Mouse (Mus musculus): ENCODE results near the gene Rack1. TPM values are rescaled to one million over a fixed set of nuclear protein-coding genes. Genes with fewer than 3 reads are reported as not detected.

The Rack1 gene
- polyA plus RNA-seq, 1 experiment from 2014 or later, result 646 TPM

- WGBS, result 1% methylated on average over 30 of the region's 30 CpGs
- Histone ChIP-seq H3K4me1 (replicated peaks) (peaks cover 13% of the 10 kb centered on the region; the same call in 1 of the 2 replicates), H3K27ac (peak overlapping the region; percentile 41; the same call in 1 of the 2 replicates), H3K36me3 (no peaks in the 10 kb centered on the region), H3K27me3 (peaks cover 17% of the 10 kb centered on the region), H3K4me3 (replicated peaks) (peak overlapping the region; percentile 54), H3K9me3 (no peaks in the 10 kb centered on the region), H3K9ac (replicated peaks) (peak overlapping the region; percentile 52; the same call in 1 of the 2 replicates), H3K4me2 (peak overlapping the region; percentile 62)
- peak; percentile 72 for ATAC-seq (ENCODE audit: insufficient number of reproducible peaks, insufficient read depth, low FRiP score, low TSS enrichment, low read depth)
Observed at GRCm38 (mm10) chr11:48833731-48834639, 33.9 kb downstream of the Rack1 start.

- H3K27me3 ChIP-seq, result peaks cover 26% of the 10 kb centered on the region
Observed at GRCm38 (mm10) chr11:48835923-48836322, 35.8 kb downstream of the Rack1 start.

GRCm38 (mm10) chr11:48836990-48837309 lies 36.8 kb downstream of the Rack1 start:
- Histone ChIP-seq H3K4me1 (replicated peaks) (peaks cover 13% of the 10 kb centered on the region; the same call in 1 of the 2 replicates), H3K4me2 (peak overlapping the region; percentile 86), H3K9me3 (no peaks in the 10 kb centered on the region), H3K36me3 (no peaks in the 10 kb centered on the region), H3K9ac (replicated peaks) (peak overlapping the region; percentile 77), H3K27me3 (peaks cover 26% of the 10 kb centered on the region), H3K4me3 (replicated peaks) (peak overlapping the region; percentile 92), H3K27ac (no peak overlapping the region)
- ATAC-seq (ENCODE audit: insufficient number of reproducible peaks, insufficient read depth, low FRiP score, low TSS enrichment, low read depth), result no peak
- WGBS, result 4% methylated on average over 11 of the region's 11 CpGs

More at GRCm38 (mm10) chr11:48835923-48836322, 35.8 kb downstream of the Rack1 start:
- H3K9me3 ChIP-seq, result no peaks in the 10 kb centered on the region
- H3K4me2 ChIP-seq, result no peak overlapping the region
- WGBS, result 75% methylated on average over 6 of the region's 6 CpGs
- ATAC-seq (ENCODE audit: insufficient number of reproducible peaks, insufficient read depth, low FRiP score, low TSS enrichment, low read depth), result no peak
- H3K9ac ChIP-seq (replicated peaks), result no peak overlapping the region
- peaks cover 13% of the 10 kb centered on the region; the same call in 1 of the 2 replicates for H3K4me1 ChIP-seq (replicated peaks)
- H3K36me3 ChIP-seq, result no peaks in the 10 kb centered on the region
- no peak overlapping the region for H3K27ac ChIP-seq
- H3K4me3 ChIP-seq (replicated peaks), result no peak overlapping the region

GRCm38 (mm10) chr11:48837310-48838180 lies 37.4 kb downstream of the Rack1 start:
- 0 out of 2 replicates have a peak overlapping the region, but pooled peaks have one; percentile 5 for H3K27ac ChIP-seq

GRCm38 (mm10) chr11:48838181-48838797 lies 38.2 kb downstream of the Rack1 start:
- Histone ChIP-seq H3K9me3 (no peaks in the 10 kb centered on the region), H3K4me2 (peak overlapping the region; percentile 86), H3K27me3 (peaks cover 26% of the 10 kb centered on the region), H3K4me3 (replicated peaks) (peak overlapping the region; percentile 92), H3K4me1 (replicated peaks) (peaks cover 13% of the 10 kb centered on the region; the same call in 1 of the 2 replicates), H3K27ac (no peak overlapping the region), H3K9ac (replicated peaks) (peak overlapping the region; percentile 77), H3K36me3 (no peaks in the 10 kb centered on the region)
- ATAC-seq (ENCODE audit: insufficient number of reproducible peaks, insufficient read depth, low FRiP score, low TSS enrichment, low read depth), result no peak
- 3% methylated on average over 16 of the region's 16 CpGs for WGBS

More at GRCm38 (mm10) chr11:48837310-48838180, 37.4 kb downstream of the Rack1 start:
- peak overlapping the region; percentile 86 for H3K4me2 ChIP-seq
- peak overlapping the region; percentile 77 for H3K9ac ChIP-seq (replicated peaks)
- under 1% methylated on average over 77 of the region's 77 CpGs for WGBS
- H3K4me3 ChIP-seq (replicated peaks), result peak overlapping the region; percentile 92
- H3K27me3 ChIP-seq, result peaks cover 26% of the 10 kb centered on the region
- no peaks in the 10 kb centered on the region for H3K9me3 ChIP-seq
- peaks cover 13% of the 10 kb centered on the region; the same call in 1 of the 2 replicates for H3K4me1 ChIP-seq (replicated peaks)
- ATAC-seq (ENCODE audit: insufficient number of reproducible peaks, insufficient read depth, low FRiP score, low TSS enrichment, low read depth), result peak; percentile 10; the same call in 1 of the 2 replicates
- H3K36me3 ChIP-seq, result no peaks in the 10 kb centered on the region

GRCm38 (mm10) chr11:48838879-48839680 lies 38.9 kb downstream of the Rack1 start:
- ATAC-seq (ENCODE audit: insufficient number of reproducible peaks, insufficient read depth, low FRiP score, low TSS enrichment, low read depth), result no peak
- no peak overlapping the region for H3K9ac ChIP-seq (replicated peaks)
- H3K4me1 ChIP-seq (replicated peaks), result peaks cover 13% of the 10 kb centered on the region; the same call in 1 of the 2 replicates
- H3K4me2 ChIP-seq, result peak overlapping the region; percentile 86
- H3K36me3 ChIP-seq, result no peaks in the 10 kb centered on the region
- no peaks in the 10 kb centered on the region for H3K9me3 ChIP-seq
- no peak overlapping the region for H3K27ac ChIP-seq
- peak overlapping the region; percentile 92 for H3K4me3 ChIP-seq (replicated peaks)
- WGBS, result 70% methylated on average over 10 of the region's 10 CpGs
- peaks cover 26% of the 10 kb centered on the region for H3K27me3 ChIP-seq

- Histone ChIP-seq H3K27ac (no peak overlapping the region), H3K9me3 (no peaks in the 10 kb centered on the region), H3K4me2 (no peak overlapping the region), H3K36me3 (no peaks in the 10 kb centered on the region), H3K4me1 (replicated peaks) (peaks cover 13% of the 10 kb centered on the region; the same call in 1 of the 2 replicates), H3K4me3 (replicated peaks) (no peak overlapping the region), H3K27me3 (peaks cover 28% of the 10 kb centered on the region), H3K9ac (replicated peaks) (no peak overlapping the region)
- no peak for ATAC-seq (ENCODE audit: insufficient number of reproducible peaks, insufficient read depth, low FRiP score, low TSS enrichment, low read depth)
Observed at GRCm38 (mm10) chr11:48840805-48841204, 40.7 kb downstream of the Rack1 start.

GRCm38 (mm10) chr11:48841213-48841612 lies 41.1 kb downstream of the Rack1 start:
- H3K36me3 ChIP-seq, result no peaks in the 10 kb centered on the region
- WGBS, result 86% methylated on average over 5 of the region's 5 CpGs
- H3K9ac ChIP-seq (replicated peaks), result no peak overlapping the region
- H3K27me3 ChIP-seq, result peaks cover 28% of the 10 kb centered on the region
- H3K4me2 ChIP-seq, result no peak overlapping the region
- H3K4me1 ChIP-seq (replicated peaks), result peaks cover 13% of the 10 kb centered on the region; the same call in 1 of the 2 replicates
- H3K9me3 ChIP-seq, result no peaks in the 10 kb centered on the region
- ATAC-seq (ENCODE audit: insufficient number of reproducible peaks, insufficient read depth, low FRiP score, low TSS enrichment, low read depth), result no peak
- H3K27ac ChIP-seq, result no peak overlapping the region
- H3K4me3 ChIP-seq (replicated peaks), result no peak overlapping the region

- H3K27ac ChIP-seq, result no peak overlapping the region
- peaks cover 17% of the 10 kb centered on the region for H3K27me3 ChIP-seq
- 83% methylated on average over 4 of the region's 4 CpGs for WGBS
- H3K9ac ChIP-seq (replicated peaks), result no peak overlapping the region
- ATAC-seq (ENCODE audit: insufficient number of reproducible peaks, insufficient read depth, low FRiP score, low TSS enrichment, low read depth), result no peak
- H3K36me3 ChIP-seq, result no peaks in the 10 kb centered on the region
- H3K4me3 ChIP-seq (replicated peaks), result no peak overlapping the region
- H3K9me3 ChIP-seq, result no peaks in the 10 kb centered on the region
- peaks cover 8% of the 10 kb centered on the region; the same call in 1 of the 2 replicates for H3K4me1 ChIP-seq (replicated peaks)
- no peak overlapping the region for H3K4me2 ChIP-seq
Observed at GRCm38 (mm10) chr11:48842378-48842792, 42.3 kb downstream of the Rack1 start.

GRCm38 (mm10) chr11:48843202-48843601 lies 43.1 kb downstream of the Rack1 start:
- Histone ChIP-seq H3K36me3 (no peaks in the 10 kb centered on the region), H3K27ac (no peak overlapping the region), H3K9me3 (no peaks in the 10 kb centered on the region), H3K4me3 (replicated peaks) (no peak overlapping the region), H3K4me2 (no peak overlapping the region), H3K9ac (replicated peaks) (no peak overlapping the region), H3K4me1 (replicated peaks) (peaks cover 5% of the 10 kb centered on the region; the same call in 1 of the 2 replicates), H3K27me3 (peaks cover 19% of the 10 kb centered on the region)
- ATAC-seq (ENCODE audit: insufficient number of reproducible peaks, insufficient read depth, low FRiP score, low TSS enrichment, low read depth), result no peak
- WGBS, result 86% methylated on average over 11 of the region's 11 CpGs
